Mouse (Mus musculus) thymus, adult 2 months (tissue): Measurements from ENCODE around the gene Lrwd1. TPM values are rescaled to one million over a fixed set of nuclear protein-coding genes. Genes with fewer than 3 reads are reported as not detected.

ENCODE experiments used
- DNase-seq: peaks from one replicate; pipeline ENCODE4 v3.0.0; 2021
- H3K27ac ChIP-seq: fragments of 200-500 bp; 2 replicates; pipeline ENCODE4 v1.5.1; 2012; ENCODE audit warnings: low read length, control low read depth; ENCODE audit not compliant: control insufficient read depth, insufficient read depth
- H3K27me3 ChIP-seq: fragments of 200-500 bp; 2 replicates; pipeline ENCODE4 v1.6.1; 2012; ENCODE audit warnings: mild to moderate bottlenecking, low read length, moderate library complexity, mixed read lengths; ENCODE audit not compliant: control insufficient read depth, insufficient read depth
- H3K36me3 ChIP-seq: fragments of 200-500 bp; 2 replicates; pipeline ENCODE4 v1.6.1; 2012; ENCODE audit warnings: mild to moderate bottlenecking, low read length, moderate library complexity; ENCODE audit not compliant: control insufficient read depth, insufficient read depth
- H3K4me1 ChIP-seq: fragments of 200-500 bp; replicated peaks from 2 replicates; pipeline ENCODE4 v1.6.1; 2012; ENCODE audit warnings: low read length; ENCODE audit not compliant: control insufficient read depth, insufficient read depth
- H3K4me3 ChIP-seq: fragments of 200-500 bp; 2 replicates; pipeline ENCODE4 v1.5.1; 2012; ENCODE audit warnings: mild to moderate bottlenecking, low read length, control low read depth, moderate library complexity; ENCODE audit not compliant: control insufficient read depth, insufficient read depth
- CTCF ChIP-seq: fragments of 200-500 bp; IDR thresholded peaks from 2 replicates; pipeline ENCODE4 v1.5.1; 2012; ENCODE audit warnings: mild to moderate bottlenecking, control low read depth, low read length, moderate library complexity, borderline replicate concordance; ENCODE audit not compliant: control insufficient read depth, poor library complexity, insufficient read depth; ENCODE audit errors: extremely low read depth
- POLR2A ChIP-seq: fragments of 200-500 bp; IDR thresholded peaks from 2 replicates; pipeline ENCODE4 v1.6.1; 2012; ENCODE audit warnings: mild to moderate bottlenecking, low read length, control low read depth, moderate library complexity; ENCODE audit not compliant: control insufficient read depth, poor library complexity, insufficient read depth; ENCODE audit errors: extremely low read depth
- WGBS: fragments of 180-500 bp; shearing (Covaris S2); methylation state at CpG from one replicate; pipeline ENCODE4 v1.1.7; 2018; 5-methylcytosine and 5-hydroxymethylcytosine counted together
- polyA plus RNA-seq: library from polyadenylated mRNA; depleted of rRNA; stranded (reverse); fragments of >200 nt; gene quantifications from 2 replicates; pipeline ENCODE4 v1.2.3, GENCODE M21; 2012; rRNA removed

Gene Lrwd1
- polyA plus RNA-seq, result 136 and 138 TPM in 2 replicates

DNA sequence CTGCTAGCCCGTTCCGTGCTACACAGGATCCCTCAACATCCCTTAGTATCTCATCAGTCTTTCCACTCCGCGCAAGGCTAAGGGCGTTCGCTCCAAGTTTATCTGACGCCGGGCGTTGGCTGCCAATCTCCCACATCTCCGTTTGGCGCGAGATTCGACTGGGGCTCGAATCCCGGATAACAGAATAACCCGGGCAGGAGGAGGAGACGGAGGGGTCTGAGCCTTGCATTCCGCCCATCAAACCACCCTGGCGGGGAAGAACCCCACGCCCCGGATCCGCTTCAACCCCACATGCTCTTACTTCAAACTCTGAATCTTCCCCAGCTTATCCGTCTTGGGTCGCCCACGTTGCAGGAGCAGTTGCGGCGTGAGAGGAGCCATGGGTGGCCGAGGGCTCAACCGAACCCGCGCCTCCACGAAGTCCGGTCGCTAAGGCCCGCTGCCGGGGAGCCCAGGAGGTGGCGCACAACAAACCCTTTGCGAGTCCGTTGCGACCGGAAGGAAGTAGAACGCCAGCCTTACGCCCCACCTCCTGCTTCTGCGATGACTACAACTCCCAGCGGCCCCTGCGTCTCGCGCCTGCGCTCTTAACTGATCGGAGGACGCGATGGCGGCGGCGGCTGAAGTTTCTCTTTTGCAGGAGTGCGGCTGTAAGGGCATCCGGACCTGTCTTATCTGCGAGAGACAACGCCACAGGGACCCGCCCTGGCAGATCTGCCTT, at the start of gene Lrwd1, which contains the start of gene Alkbh4:
Gene Lrwd1 (minus strand): TSS at position 504 of the 721 bp plus-strand sequence.
Gene Alkbh4 (plus strand): TSS at position 576 of the 721 bp plus-strand sequence.
- H3K4me3 ChIP-seq, result peak within 1 kb of the TSS; percentile 96
- peaks cover 19% of the 10 kb centered on the region for H3K36me3 ChIP-seq
- WGBS, result under 1% methylated on average over 60 of the region's 60 CpGs
- H3K27ac ChIP-seq, result peak within 1 kb of the TSS; percentile 78
- TF ChIP-seq POLR2A (peak; percentile 69; the same call in 1 of the 2 replicates), CTCF (peak; percentile 56; the same call in 1 of the 2 replicates)
- DNase-seq, result peak; percentile 97
- H3K27me3 ChIP-seq, result no peaks in the 10 kb centered on the region
- H3K4me1 ChIP-seq, result peaks cover 19% of the 10 kb centered on the region

- Histone ChIP-seq H3K27me3 (no peaks in the 10 kb centered on the region), H3K36me3 (peaks cover 47% of the 10 kb centered on the region), H3K27ac (no peak overlapping the region), H3K4me1 (no peaks in the 10 kb centered on the region), H3K4me3 (no peak overlapping the region)
- 91% methylated on average over 7 of the region's 7 CpGs for WGBS
- DNase-seq, result no peak
- TF ChIP-seq CTCF (no peak), POLR2A (no peak)
These were observed 47.9 kb upstream of the Lrwd1 start for GRCm38 (mm10) chr5:136183766-136184165.

- Histone ChIP-seq H3K4me1 (no peaks in the 10 kb centered on the region), H3K36me3 (peaks cover 39% of the 10 kb centered on the region), H3K27me3 (no peaks in the 10 kb centered on the region), H3K4me3 (no peak overlapping the region), H3K27ac (no peak overlapping the region)
- 85% methylated on average over 4 of the region's 4 CpGs for WGBS
- DNase-seq, result no peak
- no peak for TF ChIP-seq CTCF
These were observed 47.0 kb upstream of the Lrwd1 start for GRCm38 (mm10) chr5:136182830-136183229.

- 93% methylated on average over 6 of the region's 6 CpGs for WGBS
- TF ChIP-seq POLR2A, result no peak
- TF ChIP-seq CTCF, result no peak
- Histone ChIP-seq H3K36me3 (peaks cover 37% of the 10 kb centered on the region), H3K4me1 (no peaks in the 10 kb centered on the region), H3K27ac (no peak overlapping the region), H3K4me3 (no peak overlapping the region), H3K27me3 (no peaks in the 10 kb centered on the region)
- DNase-seq, result no peak
These were observed 46.2 kb upstream of the Lrwd1 start for GRCm38 (mm10) chr5:136182049-136182448.

DNA sequence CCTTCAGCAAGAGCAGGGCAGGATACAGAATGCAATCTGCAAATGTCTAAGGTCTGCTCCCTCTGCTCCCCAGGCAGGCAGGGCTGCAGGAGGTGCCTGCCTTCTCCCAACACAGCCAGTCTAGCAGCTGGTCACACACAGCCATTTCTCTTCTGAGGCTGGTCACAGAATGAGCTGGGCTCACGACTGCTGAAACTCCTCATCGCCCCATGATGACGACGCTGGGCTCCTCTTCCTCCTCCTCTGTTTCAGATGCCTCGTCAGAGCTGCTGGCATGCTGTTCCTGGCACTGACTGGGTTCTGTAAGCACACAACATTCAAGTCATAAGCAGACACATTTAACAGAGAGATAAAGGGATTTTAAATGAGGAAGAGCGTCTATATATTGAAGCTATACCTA, 45.3 kb upstream of the Lrwd1 start:
- no peak for DNase-seq
- Histone ChIP-seq H3K4me1 (no peaks in the 10 kb centered on the region), H3K27me3 (no peaks in the 10 kb centered on the region), H3K27ac (no peak overlapping the region), H3K4me3 (no peak overlapping the region), H3K36me3 (peaks cover 37% of the 10 kb centered on the region)
- WGBS, result 97% methylated on average over 6 of the region's 6 CpGs
- TF ChIP-seq CTCF, result no peak
- TF ChIP-seq POLR2A, result no peak

DNA sequence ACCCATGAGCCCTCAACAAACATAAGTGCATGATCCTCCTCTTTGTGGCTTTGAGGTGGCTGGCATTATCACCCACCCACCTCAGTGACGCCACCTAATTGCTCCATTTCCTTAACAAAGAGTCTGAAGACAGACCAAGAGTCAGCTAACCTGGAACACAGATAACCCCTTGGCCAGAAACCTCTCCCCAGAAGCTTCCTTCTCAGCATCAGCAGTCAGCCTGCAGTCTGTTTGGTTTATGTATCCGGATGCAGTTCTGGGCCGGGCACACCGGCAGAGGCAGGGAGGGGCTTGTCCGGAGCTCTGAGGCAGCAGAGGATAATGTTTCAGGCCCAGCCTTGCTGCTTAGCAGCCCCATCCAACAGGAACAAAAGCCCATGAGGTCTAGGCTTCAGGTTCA, 43.7 kb upstream of the Lrwd1 start:
- H3K36me3 ChIP-seq, result peaks cover 34% of the 10 kb centered on the region

More for the DNA sequence above, 43.7 kb upstream of the Lrwd1 start:
- no peak overlapping the region for H3K4me3 ChIP-seq
- DNase-seq, result no peak
- no peaks in the 10 kb centered on the region for H3K27me3 ChIP-seq
- no peaks in the 10 kb centered on the region for H3K4me1 ChIP-seq
- 87% methylated on average over 5 of the region's 5 CpGs for WGBS
- H3K27ac ChIP-seq, result no peak overlapping the region
- TF ChIP-seq CTCF (no peak), POLR2A (no peak)
